Mouse (Mus musculus) lung, embryonic 14.5 days (tissue): ENCODE measurements around the gene Trp53i13. TPM values are rescaled to one million over a fixed set of nuclear protein-coding genes. Genes with fewer than 3 reads are reported as not detected.

ENCODE experiments used
- ATAC-seq: fragments of 200-750 bp; cut with Nextera tagmentation; 2 replicates; pipeline ENCODE4 v1.8.0; 2017; ENCODE audit warnings: mild to moderate bottlenecking, moderate TSS enrichment, moderate library complexity; ENCODE audit not compliant: insufficient read depth
- DNase-seq: peaks from one replicate; pipeline ENCODE4 v3.0.0-alpha.2; 2015
- H3K27ac ChIP-seq: fragments of 300-500 bp; sonication (generic); 2 replicates; pipeline ENCODE4 v1.5.1; 2014; ENCODE audit warnings: low read depth, mild to moderate bottlenecking, moderate library complexity
- H3K27me3 ChIP-seq: fragments of 300-500 bp; sonication (generic); 2 replicates; pipeline ENCODE4 v1.6.1; 2014; ENCODE audit warnings: low read length, control low read depth; ENCODE audit not compliant: insufficient read depth
- H3K36me3 ChIP-seq: fragments of 300-500 bp; sonication (generic); 2 replicates; pipeline ENCODE4 v1.6.1; 2014; ENCODE audit warnings: control low read depth; ENCODE audit not compliant: insufficient read depth
- H3K4me1 ChIP-seq: fragments of 300-500 bp; sonication (generic); 2 replicates; pipeline ENCODE4 v1.6.1; 2014; ENCODE audit warnings: antibody characterized with exemption, control low read depth; ENCODE audit not compliant: insufficient read depth
- H3K4me2 ChIP-seq: fragments of 300-500 bp; sonication (generic); 2 replicates; pipeline ENCODE4 v1.6.1; 2014; ENCODE audit warnings: mild to moderate bottlenecking
- H3K4me3 ChIP-seq: fragments of 300-500 bp; sonication (generic); 2 replicates; pipeline ENCODE4 v1.5.1; 2014; ENCODE audit warnings: low read depth, low read length
- H3K9ac ChIP-seq: fragments of 300-500 bp; sonication (generic); 2 replicates; pipeline ENCODE4 v1.6.1; 2014
- H3K9me3 ChIP-seq: fragments of 300-500 bp; sonication (generic); 2 replicates; pipeline ENCODE4 v1.6.1; 2016; ENCODE audit warnings: low read depth, low read length, control low read depth
- CTCF ChIP-seq: IDR thresholded peaks from 2 replicates; pipeline ENCODE4 v1.5.1; 2016; ENCODE audit warnings: antibody characterized with exemption, low read depth
- WGBS: fragments of 180-500 bp; shearing (Covaris S2); extraction: QIAGEN DNeasy Blood & Tissue Kit; methylation state at CpG from one replicate; pipeline ENCODE4 v1.1.7; 2014; 5-methylcytosine and 5-hydroxymethylcytosine counted together
- polyA plus RNA-seq: library from polyadenylated mRNA; unstranded; fragments of >200 nt; fragmentation: Nextera tagmentation; extraction: Ambion mirVana; gene quantifications from 2 replicates; pipeline ENCODE4 v1.2.1, GENCODE M21; 2014

Trp53i13 gene
- polyA plus RNA-seq, 1 experiment from 2014 or later, result 40.3 TPM

GRCm38 (mm10) chr11:77485229-77485628 is 30.6 kb downstream of the Trp53i13 start:
- H3K9me3 ChIP-seq, result no peaks in the 10 kb centered on the region
- peaks cover 28% of the 10 kb centered on the region for H3K4me1 ChIP-seq
- no peak overlapping the region for H3K4me3 ChIP-seq
- no peak overlapping the region for H3K27ac ChIP-seq
- H3K9ac ChIP-seq, result no peak overlapping the region
- DNase-seq (no peak), ATAC-seq (no peak)
- no peak for TF ChIP-seq CTCF
- no peak overlapping the region for H3K4me2 ChIP-seq
- no peaks in the 10 kb centered on the region for H3K36me3 ChIP-seq
- no peaks in the 10 kb centered on the region for H3K27me3 ChIP-seq
- 51% methylated on average over 6 of the region's 6 CpGs for WGBS

GRCm38 (mm10) chr11:77483510-77484255 is 32.1 kb downstream of the Trp53i13 start:
- H3K9ac ChIP-seq, result no peak overlapping the region
- H3K27me3 ChIP-seq, result no peaks in the 10 kb centered on the region
- no peaks in the 10 kb centered on the region for H3K36me3 ChIP-seq
- TF ChIP-seq CTCF, result no peak
- H3K4me2 ChIP-seq, result no peak overlapping the region
- H3K4me1 ChIP-seq, result peaks cover 25% of the 10 kb centered on the region
- 27% methylated on average over 11 of the region's 11 CpGs for WGBS
- no peak for DNase-seq
- ATAC-seq, result no peak
- H3K27ac ChIP-seq, result no peak overlapping the region
- H3K4me3 ChIP-seq, result no peak overlapping the region
- no peaks in the 10 kb centered on the region for H3K9me3 ChIP-seq

GRCm38 (mm10) chr11:77483043-77483442 is 32.7 kb downstream of the Trp53i13 start:
- Histone ChIP-seq H3K27ac (no peak overlapping the region), H3K9me3 (no peaks in the 10 kb centered on the region), H3K4me2 (no peak overlapping the region), H3K4me1 (peaks cover 21% of the 10 kb centered on the region; the same call in 1 of the 2 replicates), H3K36me3 (no peaks in the 10 kb centered on the region), H3K9ac (no peak overlapping the region), H3K27me3 (no peaks in the 10 kb centered on the region), H3K4me3 (no peak overlapping the region)
- ATAC-seq, result no peak
- no peak for TF ChIP-seq CTCF
- WGBS, result 58% methylated on average over 3 of the region's 3 CpGs
- DNase-seq, result no peak

GRCm38 (mm10) chr11:77476895-77477294 is 38.9 kb downstream of the Trp53i13 start:
- 87% methylated on average over 6 of the region's 6 CpGs for WGBS
- H3K27ac ChIP-seq, result no peak overlapping the region

GRCm38 (mm10) chr11:77476216-77476615 is 39.6 kb downstream of the Trp53i13 start:
- Histone ChIP-seq H3K4me3 (no peak overlapping the region), H3K27me3 (no peaks in the 10 kb centered on the region), H3K27ac (no peak overlapping the region), H3K9me3 (no peaks in the 10 kb centered on the region), H3K9ac (no peak overlapping the region), H3K4me1 (no peaks in the 10 kb centered on the region), H3K4me2 (no peak overlapping the region), H3K36me3 (peaks cover 29% of the 10 kb centered on the region)
- no peak for ATAC-seq
- no peak for DNase-seq
- no peak for TF ChIP-seq CTCF
- WGBS, result 90% methylated on average over 14 of the region's 14 CpGs

More at GRCm38 (mm10) chr11:77476895-77477294, 38.9 kb downstream of the Trp53i13 start:
- H3K4me1 ChIP-seq, result no peaks in the 10 kb centered on the region
- ATAC-seq (no peak), DNase-seq (no peak)
- TF ChIP-seq CTCF, result no peak
- H3K4me3 ChIP-seq, result no peak overlapping the region
- peaks cover 22% of the 10 kb centered on the region for H3K36me3 ChIP-seq
- no peaks in the 10 kb centered on the region for H3K9me3 ChIP-seq
- H3K9ac ChIP-seq, result no peak overlapping the region
- no peak overlapping the region for H3K4me2 ChIP-seq
- no peaks in the 10 kb centered on the region for H3K27me3 ChIP-seq

- no peak for TF ChIP-seq CTCF
- peaks cover 37% of the 10 kb centered on the region for H3K36me3 ChIP-seq
- no peak overlapping the region for H3K9ac ChIP-seq
- WGBS, result 76% methylated on average over 16 of the region's 16 CpGs
- ATAC-seq, result no peak
- no peaks in the 10 kb centered on the region for H3K4me1 ChIP-seq
- no peak overlapping the region for H3K4me2 ChIP-seq
- H3K27me3 ChIP-seq, result peaks cover 7% of the 10 kb centered on the region
- H3K27ac ChIP-seq, result no peak overlapping the region
- no peak for DNase-seq
- no peaks in the 10 kb centered on the region for H3K9me3 ChIP-seq
- no peak overlapping the region for H3K4me3 ChIP-seq
Measured at GRCm38 (mm10) chr11:77472775-77473174, 43.0 kb downstream of the Trp53i13 start.

- 70% methylated on average over 29 of the region's 29 CpGs for whole genome bisulfite sequencing
- no peak for TF ChIP-seq CTCF
- Histone ChIP-seq H3K9ac (no peak overlapping the region), H3K4me3 (no peak overlapping the region), H3K4me2 (no peak overlapping the region), H3K27me3 (peaks cover 20% of the 10 kb centered on the region), H3K36me3 (peaks cover 37% of the 10 kb centered on the region), H3K4me1 (no peaks in the 10 kb centered on the region), H3K27ac (no peak overlapping the region), H3K9me3 (no peaks in the 10 kb centered on the region)
- DNase-seq (no peak), ATAC-seq (no peak)
Measured at GRCm38 (mm10) chr11:77471407-77471806, 44.4 kb downstream of the Trp53i13 start.
